Mouse (Mus musculus) gastrocnemius, postnatal 14 days (tissue): ENCODE results near the gene Cep95. TPM values are rescaled to one million over a fixed set of nuclear protein-coding genes. Genes with fewer than 3 reads are reported as not detected.
"Not testable (repeated sequence)": the region's sequence is repeated elsewhere in the genome, so short reads cannot be mapped to it uniquely, and the experiment has no call there.

Experiments used
- DNase-seq: peaks from one replicate; pipeline ENCODE4 v3.0.0; 2021; ENCODE audit warnings: mixed read lengths
- intact Hi-C: fragments of 180-260 bp; cut with DNase I; formaldehyde crosslinking; loops from one replicate; pipeline ENCODE4 v1.15.1; 2025; ENCODE audit warnings: low total_unique reads
- long read RNA-seq, 2 experiments: library from polyadenylated mRNA; stranded (forward); transcript quantifications; one replicate each; pipeline ENCODE4 v2.0.0; 2021
- total RNA-seq, 2 experiments: library from RNA; stranded (reverse); gene quantifications; 2 replicates each; pipeline ENCODE4 v1.2.3; 2021

Gene Cep95
- total RNA-seq = 1 to 10 TPM; 4.9 to 5.0 TPM
- long read RNA-seq, experiment 1, partial matches to known transcripts = 0 of 7 reads
- long read RNA-seq, experiment 1, other reads (novel, unspliced or antisense) = 6 of 7 reads
- long read RNA-seq, experiment 2, partial matches to known transcripts = 0 of 10 reads
- long read RNA-seq, experiment 2, other reads (novel, unspliced or antisense) = 6 of 10 reads

DNA sequence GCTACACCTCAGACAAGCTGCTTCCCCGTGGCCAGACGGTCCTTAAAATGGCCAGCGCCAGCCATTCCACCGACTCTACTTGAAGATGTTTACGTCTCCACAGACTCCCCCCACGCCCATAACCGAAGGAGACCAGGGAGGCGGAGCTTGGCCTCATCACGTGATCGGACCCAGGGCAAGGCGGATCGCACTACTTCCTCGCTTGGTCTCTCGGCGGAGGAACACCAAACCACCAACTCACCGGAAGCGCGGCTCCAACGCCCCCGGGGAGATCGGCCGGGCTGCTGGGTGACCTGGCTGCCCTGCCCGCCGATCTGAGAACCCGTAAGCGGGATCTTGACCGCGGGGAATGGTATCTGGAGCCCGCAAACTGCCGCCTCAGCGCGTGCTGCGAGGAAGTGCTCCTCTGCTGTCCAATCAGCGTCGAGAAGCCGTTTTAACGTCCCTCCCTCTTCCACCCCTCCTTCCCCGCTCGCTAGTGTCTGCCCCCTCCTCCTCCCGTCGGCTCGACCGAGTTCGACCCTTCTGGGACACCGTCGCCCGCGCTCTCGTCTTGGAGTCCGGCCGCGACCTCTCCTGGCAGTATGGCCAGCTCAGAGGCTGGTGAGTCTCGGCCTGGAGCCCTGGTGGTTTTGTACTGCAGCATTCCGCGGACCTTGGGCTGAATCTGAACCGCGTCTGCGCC is at the start of gene Cep95, which contains the start of gene Ddx5:
TSS of gene Cep95 (plus strand) at position 478 of the 685 bp plus-strand sequence.
TSS of gene Ddx5 (minus strand) at position 411 of the 685 bp plus-strand sequence.
- peak; percentile 97 for DNase-seq
- intact Hi-C loops = no loop called here

DNA sequence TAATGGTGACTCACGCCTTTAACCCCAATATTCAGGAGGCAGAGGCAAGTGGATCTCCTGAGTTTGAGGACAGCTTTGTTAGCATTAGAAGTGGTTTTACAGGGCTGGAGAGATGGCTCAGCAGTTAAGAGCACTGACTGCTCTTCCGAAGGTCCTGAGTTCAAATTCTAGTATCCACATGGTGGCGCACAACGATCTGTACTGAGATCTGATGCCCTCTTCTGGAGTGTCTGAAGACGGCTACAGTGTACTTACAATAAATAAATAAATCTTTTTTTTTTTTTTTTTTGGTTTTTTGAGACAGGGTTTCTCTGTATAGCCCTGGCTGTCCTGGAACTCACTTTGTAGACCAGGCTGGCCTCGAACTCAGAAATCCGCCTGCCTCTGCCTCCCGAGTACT is 48.3 kb upstream of the Cep95 start:
- DNase-seq, intact Hi-C loops: not testable (repeated sequence)

DNA sequence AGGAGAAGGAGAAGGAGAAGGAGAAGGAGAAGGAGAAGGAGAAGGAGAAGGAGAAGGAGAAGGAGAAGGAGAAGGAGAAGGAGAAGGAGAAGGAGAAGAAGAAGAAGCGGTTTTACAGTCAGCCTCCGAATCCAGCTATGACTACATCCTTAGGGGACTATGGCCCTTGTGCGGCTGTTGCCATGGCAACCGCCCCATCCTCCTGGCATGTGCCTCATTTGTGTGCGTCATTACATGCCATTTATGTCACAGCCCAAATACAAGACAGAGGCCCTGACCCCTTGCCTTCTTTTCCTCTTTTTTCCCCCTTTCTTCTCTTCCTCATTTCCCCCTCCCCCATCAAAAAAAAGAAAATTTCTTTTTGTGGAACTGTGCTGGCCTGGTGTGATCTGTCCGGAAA is 47.8 kb upstream of the Cep95 start:
- intact Hi-C loops = no loop called here
- no peak for DNase-seq

DNA sequence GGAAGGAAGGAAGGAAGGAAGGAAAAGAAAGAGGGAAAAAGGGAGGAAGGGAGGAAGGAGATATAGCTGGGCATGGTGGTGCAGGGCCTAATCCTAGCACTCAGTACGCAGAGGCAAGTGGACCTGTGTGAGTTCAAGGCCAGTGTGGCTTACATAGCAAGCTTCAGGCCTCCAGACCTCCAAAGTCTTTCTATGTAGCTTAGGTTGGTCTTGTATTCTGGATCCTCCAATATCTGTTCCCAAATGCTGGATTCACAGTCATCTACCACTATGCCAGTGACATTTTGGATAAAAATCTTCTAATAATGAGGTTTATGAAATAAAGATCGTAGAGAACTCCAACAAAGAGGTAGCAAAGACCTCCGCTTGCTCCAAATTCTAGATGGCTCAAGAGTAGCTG is 47.2 kb upstream of the Cep95 start:
- no peak for DNase-seq
- intact Hi-C loops = no loop called here

DNA sequence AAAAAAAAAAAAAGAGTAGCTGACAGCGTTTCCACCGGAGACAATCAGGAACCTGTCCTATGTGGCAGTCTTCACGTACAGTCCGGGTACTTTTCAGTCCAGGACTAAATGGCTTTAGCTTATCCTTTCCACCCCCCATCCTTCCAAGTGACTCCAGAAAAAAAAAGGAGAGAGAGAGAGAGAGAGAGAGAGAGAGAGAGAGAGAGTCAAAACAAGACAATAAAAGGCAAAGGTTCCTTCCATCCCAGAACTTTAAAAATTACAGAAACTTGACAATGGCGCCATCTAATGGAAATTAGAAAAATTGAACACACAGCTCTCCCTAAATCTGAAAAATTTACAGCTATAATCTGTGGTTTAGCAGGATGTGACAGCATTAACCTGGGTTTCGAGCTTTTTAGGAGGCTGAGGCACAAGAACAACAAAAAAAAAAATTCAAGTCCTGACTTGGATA is 46.6 kb upstream of the Cep95 start:
- intact Hi-C loops = no loop called here
- DNase-seq = no peak

DNA sequence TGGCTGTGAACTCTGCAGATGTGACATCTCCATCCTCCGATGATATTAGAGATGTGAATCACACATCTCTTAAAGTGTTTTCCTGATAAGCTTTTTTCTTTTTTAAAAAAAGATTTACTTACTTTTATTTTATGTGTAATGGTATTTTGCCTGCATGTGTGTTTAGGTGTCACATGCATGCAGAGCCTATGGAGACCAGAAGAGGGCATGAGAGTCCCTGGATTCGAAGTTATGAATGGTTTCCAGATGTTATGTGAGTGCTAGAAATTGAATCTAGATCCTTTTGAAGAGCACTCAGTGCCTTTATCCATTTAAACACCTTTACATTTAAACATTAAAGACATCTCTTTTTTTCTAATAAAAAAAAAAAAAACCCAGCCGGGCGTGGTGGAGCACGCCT is 44.1 kb upstream of the Cep95 start:
- DNase-seq = no peak
- intact Hi-C loops = loop anchor here (2.0 kb wide), 1 partner anchor 96 kb away; no protein-coding TSS in a partner anchor

DNA sequence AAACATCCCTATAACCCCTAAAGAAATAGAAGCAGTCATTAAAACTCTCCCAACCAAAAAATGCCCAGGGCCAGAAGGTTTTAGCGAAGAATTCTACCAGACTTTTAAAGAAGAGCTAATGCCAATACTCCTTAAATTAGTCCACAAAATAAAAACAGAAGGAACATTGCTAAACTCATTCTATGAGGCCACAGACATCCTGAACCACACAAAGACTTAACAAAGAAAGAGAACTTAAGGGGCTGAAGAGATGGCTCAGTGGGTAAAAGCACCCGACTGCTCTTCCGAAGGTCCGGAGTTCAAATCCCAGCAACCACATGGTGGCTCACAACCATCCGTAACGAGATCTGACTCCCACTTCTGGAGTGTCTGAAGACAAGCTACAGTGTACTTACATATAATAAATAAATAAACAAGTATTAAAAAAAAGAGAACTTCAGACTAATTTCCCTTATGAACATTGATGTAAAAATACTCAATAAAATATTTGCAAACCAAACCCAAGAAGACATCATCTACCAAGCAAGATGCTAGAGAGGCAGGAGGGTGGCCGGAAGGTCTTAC is 39.4 kb upstream of the Cep95 start:
- intact Hi-C loops = loop anchor here (10.0 kb wide), 1 partner anchor 245 kb away; no protein-coding TSS in a partner anchor
- DNase-seq = not testable (repeated sequence)

DNA sequence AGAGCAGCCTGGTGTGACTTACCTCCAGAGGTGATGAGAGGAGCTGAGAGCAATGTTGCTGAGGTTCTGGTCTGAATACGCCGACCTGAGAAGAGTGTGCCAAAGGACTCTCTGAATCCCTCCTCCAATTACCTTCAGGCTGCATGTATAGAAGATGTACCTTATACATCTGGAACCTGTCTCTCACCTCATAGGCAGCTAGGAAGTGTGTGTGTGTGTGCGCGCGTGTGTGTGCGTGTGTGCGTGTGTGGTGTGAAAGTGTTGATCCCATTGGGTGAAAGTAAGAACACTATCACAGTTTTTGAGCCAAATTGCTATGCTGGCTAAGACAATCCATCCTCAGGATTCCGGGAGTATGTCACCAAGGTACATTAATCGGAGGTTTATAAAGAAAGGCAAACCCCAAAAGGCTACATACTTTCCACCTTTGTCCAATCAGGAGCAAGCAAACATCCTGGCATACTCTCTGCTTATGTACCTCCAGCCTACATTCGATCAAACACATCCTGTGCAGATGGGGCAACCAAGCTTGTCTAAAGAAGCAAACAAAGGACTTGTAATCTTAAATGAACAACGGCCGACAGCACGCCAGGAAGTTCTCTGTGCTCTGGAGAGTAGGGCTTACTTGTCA is 38.8 kb upstream of the Cep95 start, which contains the start of gene Pecam1:
TSS of gene Pecam1 (minus strand) at position 508 of the 631 bp plus-strand sequence.
- intact Hi-C loops = loop anchor here (10.0 kb wide), 1 partner anchor 245 kb away; no protein-coding TSS in a partner anchor

DNA sequence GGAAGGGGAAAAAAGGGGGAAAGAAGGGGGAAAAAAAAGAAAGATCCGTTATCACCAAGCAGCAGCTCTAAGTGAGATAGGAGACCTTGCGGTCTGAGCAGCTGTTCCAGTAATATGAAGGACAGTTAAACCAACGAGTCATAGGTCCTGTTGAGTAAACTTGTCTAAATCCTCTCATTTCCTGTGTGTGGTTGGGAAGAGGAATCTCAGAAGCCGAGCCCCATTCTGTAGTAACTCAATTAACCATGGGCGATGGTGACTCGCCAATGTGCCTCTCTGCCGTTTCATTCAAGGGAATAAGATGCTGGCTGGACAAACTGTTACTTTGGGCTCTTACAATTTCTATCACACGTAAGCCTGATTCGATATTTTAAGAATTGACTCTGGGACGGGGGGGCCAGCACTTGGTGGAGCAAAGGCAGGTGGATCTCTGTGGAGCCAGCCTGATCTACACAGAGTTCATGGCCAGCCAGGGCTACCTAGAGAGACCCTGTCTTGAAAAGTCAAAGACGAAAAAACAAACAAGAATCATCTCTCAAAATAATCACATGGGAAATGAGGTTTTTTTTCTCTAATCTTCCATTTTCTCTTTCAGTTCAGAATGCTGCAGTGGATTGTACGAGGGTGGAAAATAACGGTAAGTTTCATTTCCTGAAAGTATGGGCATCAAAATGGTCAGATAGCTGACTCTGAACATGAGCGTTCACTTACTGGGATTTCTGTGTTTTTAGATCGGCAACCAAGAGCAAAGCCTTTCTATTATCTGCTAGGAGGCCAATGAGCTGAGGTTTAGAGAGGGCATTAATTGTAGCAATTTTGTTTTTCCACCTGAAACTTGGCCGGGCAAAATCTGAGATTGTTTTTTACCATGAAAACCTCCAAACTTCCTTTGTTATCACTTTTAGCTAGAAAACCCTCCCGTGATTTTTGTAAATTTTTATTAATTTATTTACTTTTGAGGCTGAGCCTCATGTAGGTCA is 37.7 kb upstream of the Cep95 start, which contains the start of gene Milr1:
TSS of gene Milr1 (plus strand) at position 188 of the 980 bp plus-strand sequence.
- intact Hi-C loops = loop anchor here (10.0 kb wide), 1 partner anchor 247 kb away; no protein-coding TSS in a partner anchor
- DNase-seq = no peak

More for the DNA sequence above, 38.8 kb upstream of the Cep95 start, which contains the start of gene Pecam1:
- DNase-seq = no peak

DNA sequence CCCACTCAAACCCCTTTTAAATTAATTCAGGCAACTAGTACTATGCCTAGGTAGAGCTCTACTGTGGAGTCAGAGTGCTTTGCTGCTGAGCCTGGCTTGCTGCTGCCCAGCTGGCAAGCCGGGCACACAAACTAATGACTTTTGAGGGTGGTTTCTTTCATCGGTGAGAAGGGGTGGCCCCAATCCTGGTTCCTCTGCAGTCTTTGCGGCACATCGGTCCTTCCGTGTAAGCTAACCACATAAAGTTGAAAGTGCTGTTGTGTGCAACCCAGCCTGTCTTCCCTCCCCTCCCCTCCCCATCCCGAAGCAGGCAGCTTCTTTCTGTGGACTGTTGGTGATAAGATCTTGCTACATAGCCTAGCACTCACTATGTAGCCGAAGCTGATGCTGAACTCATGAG is 36.9 kb upstream of the Cep95 start:
- intact Hi-C loops = loop anchor here (10.0 kb wide), 1 partner anchor 247 kb away; no protein-coding TSS in a partner anchor
- DNase-seq = no peak

DNA sequence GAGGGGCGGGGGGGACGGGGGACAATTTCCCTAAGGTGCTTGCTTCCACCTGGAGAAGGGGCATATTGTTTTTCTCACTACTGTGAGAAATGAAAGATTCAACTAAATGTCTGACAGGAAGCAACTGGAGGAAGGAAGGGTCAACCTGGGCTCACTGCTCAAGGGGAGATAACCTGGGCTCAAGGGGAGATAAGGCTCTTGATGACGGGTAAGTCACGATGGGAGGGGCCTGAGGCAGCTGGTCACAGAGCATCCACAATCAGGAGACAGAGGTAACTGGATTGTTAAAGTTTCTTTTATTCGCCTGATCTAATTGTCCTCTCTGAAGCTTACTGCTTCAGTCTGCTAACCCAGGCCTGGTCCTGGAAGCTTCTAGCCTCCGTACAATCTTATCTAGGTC is 35.7 kb upstream of the Cep95 start:
- intact Hi-C loops = loop anchor here (10.0 kb wide), 1 partner anchor 249 kb away; no protein-coding TSS in a partner anchor
- DNase-seq = no peak

DNA sequence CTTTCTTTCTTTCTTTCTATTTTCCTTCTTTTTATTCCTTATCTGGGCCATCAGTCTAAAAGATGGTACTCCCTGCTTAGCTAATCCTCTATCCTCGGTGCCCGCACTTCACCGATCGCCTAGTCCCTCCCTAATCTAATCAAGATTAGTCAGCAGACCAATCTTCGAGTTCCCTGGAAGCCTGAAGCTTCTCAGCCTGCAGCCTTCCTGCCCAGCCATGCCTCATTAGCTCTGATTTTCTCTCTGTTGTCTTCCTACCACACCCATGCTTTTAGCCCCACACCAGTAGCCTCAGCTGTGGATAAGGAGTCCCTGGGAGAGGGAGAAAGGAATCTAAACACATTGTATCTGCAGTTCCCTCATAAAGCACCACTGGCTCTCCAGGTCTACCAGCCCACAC is 33.5 kb upstream of the Cep95 start:
- no peak for DNase-seq
- intact Hi-C loops = loop anchor here (10.0 kb wide), 1 partner anchor 251 kb away; no protein-coding TSS in a partner anchor

DNA sequence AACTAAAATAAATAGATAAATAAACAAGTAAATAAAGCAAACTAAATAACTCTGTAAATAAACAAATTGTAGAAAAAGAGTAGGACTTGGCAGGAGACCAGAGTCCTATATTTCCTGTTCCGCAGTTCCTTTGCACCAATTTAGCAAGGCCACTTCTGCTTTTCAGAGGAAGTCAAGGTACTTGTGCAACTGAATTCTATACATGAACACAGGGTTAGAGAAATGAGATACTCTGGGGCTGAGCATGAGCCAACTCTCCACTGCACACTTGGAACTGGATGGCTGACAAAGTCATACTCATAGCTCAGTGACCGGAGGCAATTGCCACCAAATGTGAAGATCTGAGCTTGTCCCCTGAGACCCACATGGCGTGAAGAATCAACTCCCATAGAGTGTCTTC is 30.0 kb upstream of the Cep95 start:
- no peak for DNase-seq
- intact Hi-C loops = loop anchor here (10.0 kb wide), 1 partner anchor 254 kb away; no protein-coding TSS in a partner anchor

DNA sequence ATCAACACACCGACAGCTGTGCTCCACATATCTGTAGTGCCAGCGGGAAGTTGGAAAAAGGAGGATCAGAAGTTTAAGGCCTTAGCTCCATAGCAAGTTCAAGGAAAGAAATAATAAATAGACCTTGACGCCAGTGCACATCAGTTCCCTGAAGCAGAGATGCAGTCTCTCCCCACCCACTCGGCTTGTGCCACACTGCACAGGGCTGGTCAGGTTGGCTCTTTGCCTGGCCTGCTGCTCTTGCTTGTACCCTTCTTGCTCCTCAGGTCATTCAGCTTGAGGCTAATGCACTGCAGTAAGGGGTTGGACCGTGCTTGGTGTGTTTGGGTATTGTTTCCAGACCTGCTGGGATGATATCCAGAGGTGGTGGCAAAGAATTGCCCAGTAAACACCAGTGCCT is 28.5 kb upstream of the Cep95 start:
- intact Hi-C loops = no loop called here
- no peak for DNase-seq

DNA sequence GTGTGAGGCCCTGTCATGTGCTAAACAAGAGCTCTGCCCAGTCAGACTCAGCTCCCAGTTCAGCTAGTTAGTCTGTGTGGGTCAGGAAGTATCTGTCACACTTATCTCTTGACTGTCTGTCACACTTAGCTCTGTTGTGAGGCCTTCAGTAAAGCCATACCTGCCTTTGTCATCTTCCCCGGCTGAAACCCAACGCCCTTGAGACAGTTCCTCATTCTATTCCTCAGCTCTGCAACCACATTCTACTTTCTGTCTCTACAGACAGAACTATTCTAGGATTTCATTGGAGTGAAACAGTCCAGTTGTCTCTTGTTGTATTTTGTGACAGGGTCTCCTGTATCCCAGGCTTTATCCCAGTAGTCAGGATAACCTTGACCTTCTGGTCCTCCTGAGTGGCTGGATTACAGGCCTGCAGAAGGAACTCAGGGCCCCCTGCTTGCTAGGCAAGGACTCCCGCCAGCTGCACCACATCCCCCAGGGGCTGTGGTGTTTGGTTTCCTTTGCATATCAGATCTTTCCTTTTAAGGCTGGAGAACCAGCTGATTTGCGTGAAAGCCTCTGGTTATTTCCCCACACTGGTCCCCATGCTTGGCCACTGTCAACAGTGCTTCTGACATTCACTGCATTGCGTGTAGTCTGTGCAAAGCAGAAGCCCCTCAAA is 26.8 kb upstream of the Cep95 start:
- intact Hi-C loops = no loop called here
- DNase-seq = peak; percentile 36

DNA sequence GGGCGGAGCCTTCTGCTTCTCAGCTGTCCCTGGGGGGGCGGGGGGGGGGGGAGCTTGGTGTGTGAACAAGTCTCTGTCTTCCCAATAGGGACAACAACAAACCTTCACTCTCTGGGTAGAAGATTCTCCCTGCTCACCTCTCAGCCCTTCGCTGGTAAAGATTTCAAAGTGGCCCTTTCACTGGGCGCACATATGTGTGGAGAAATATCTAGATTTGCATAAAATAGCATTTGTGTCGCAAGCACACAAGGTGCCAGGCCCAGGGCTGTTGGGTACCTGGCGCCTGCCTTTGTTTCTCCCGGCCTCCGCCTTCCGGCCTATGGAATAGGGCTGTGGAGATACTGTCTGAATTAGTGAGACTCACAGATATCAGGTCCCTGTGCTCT is 26.3 kb upstream of the Cep95 start:
- intact Hi-C loops = no loop called here
- DNase-seq = no peak

DNA sequence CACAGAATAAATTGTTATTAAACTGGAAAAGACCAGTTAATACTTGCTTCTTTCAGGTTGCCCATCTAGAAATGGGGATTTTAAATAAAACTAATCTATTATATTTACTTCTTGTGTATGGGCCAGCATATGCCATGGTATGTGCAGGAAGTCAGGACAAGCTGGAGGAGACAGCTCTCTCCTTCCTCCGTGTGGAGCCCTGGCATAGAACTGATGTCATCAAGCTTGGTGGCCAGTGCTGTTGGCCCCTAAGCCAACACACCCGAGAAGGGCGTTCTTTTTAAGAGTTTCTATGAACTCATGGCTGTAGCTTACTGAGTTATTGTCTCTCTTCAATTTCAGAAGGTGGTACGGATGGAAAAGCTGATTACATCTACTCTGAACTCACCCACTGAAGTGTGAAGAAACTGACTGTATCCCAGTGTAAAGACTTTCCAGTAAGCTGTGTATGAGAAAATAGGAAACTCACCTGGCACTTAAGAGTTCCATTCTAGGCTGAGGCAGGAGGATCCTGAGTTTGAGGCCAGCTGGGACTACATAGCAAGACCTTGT is 22.4 kb upstream of the Cep95 start:
- DNase-seq = no peak
- intact Hi-C loops = no loop called here

DNA sequence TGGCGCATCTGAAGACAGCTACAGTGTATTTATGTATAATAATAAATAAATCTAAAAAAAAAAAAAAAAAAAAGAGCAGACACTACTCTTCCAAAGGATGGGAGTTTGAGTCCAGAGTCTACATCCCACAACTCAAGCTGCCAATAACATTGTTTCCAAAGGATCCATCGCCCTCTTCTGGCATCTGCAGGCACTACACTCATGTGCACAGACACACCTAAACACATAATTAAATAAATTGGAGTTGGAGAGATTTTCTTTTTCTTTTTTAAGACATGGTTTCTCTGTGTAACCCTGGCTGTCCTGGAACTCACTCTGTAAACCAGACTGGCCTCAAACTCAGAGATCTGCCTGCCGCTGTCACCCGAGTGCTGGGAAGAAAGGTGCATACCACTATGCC is 21.5 kb upstream of the Cep95 start:
- intact Hi-C loops = no loop called here
- DNase-seq = no peak
